Mouse (Mus musculus) myocyte (in vitro differentiated cells): ENCODE data around the gene Tspan11. TPM values are rescaled to one million over a fixed set of nuclear protein-coding genes. Genes with fewer than 3 reads are reported as not detected.

ENCODE experiments used
- polyA plus RNA-seq: library from polyadenylated mRNA; unstranded; fragments of >200 nt; fragmentation: generic; extraction: Trizol; gene quantifications from one replicate; pipeline ENCODE4 v1.2.1, GENCODE M21; 2012; ENCODE audit warnings: missing spikeins

Tspan11 gene
- polyA plus RNA-seq, 1 experiment: 1.6 TPM

Other genes with a start within 250 kb of the Tspan11 start
- gene Prmt8, start 118.1 kb upstream of the Tspan11 start, polyA plus RNA-seq: not detected